Mouse (Mus musculus): ENCODE measurements around the gene Crtam.

The Crtam gene

GRCm38 (mm10) chr9:41007785-41008184 lies 3.4 kb upstream of the Crtam start:
- DNase-seq (ENCODE audit: low read depth), result no peak

GRCm38 (mm10) chr9:40997116-40997779 lies 7.2 kb downstream of the Crtam start:
- DNase-seq (ENCODE audit: low read depth), result no peak

GRCm38 (mm10) chr9:40994075-40994474 lies 10.4 kb downstream of the Crtam start:
- peak; percentile 41 for DNase-seq (ENCODE audit: low read depth)

GRCm38 (mm10) chr9:40991511-40991910 lies 12.9 kb downstream of the Crtam start:
- DNase-seq (ENCODE audit: low read depth), result no peak

- DNase-seq (ENCODE audit: low read depth), result peak; percentile 69
Measured at GRCm38 (mm10) chr9:40989940-40990588, 14.4 kb downstream of the Crtam start.

- no peak for DNase-seq (ENCODE audit: low read depth)
Measured at GRCm38 (mm10) chr9:40984313-40984712, 20.1 kb downstream of the Crtam start.

GRCm38 (mm10) chr9:40983758-40984157 lies 20.7 kb downstream of the Crtam start:
- no peak for DNase-seq (ENCODE audit: low read depth)

- peak; percentile 28 for DNase-seq (ENCODE audit: low read depth)
Measured at GRCm38 (mm10) chr9:40982480-40982879, 21.9 kb downstream of the Crtam start.

GRCm38 (mm10) chr9:40974042-40974801 lies 30.2 kb downstream of the Crtam start:
- no peak for DNase-seq (ENCODE audit: low read depth)

GRCm38 (mm10) chr9:40964418-40964714 lies 40.1 kb downstream of the Crtam start:
- DNase-seq (ENCODE audit: low read depth), result no peak

GRCm38 (mm10) chr9:40963586-40964417 lies 40.6 kb downstream of the Crtam start, which contains the start of gene Jhy:
Jhy (minus strand) TSS chr9:40964118.
- DNase-seq (ENCODE audit: low read depth), result no peak

GRCm38 (mm10) chr9:40961401-40961800 lies 43.0 kb downstream of the Crtam start:
- no peak for DNase-seq (ENCODE audit: low read depth)

GRCm38 (mm10) chr9:40949039-40949615 lies 55.3 kb downstream of the Crtam start:
- no peak for DNase-seq (ENCODE audit: low read depth)

GRCm38 (mm10) chr9:40948473-40948872 lies 56.0 kb downstream of the Crtam start:
- DNase-seq (ENCODE audit: low read depth), result no peak

GRCm38 (mm10) chr9:40947131-40947530 lies 57.3 kb downstream of the Crtam start:
- DNase-seq (ENCODE audit: low read depth), result no peak

- DNase-seq (ENCODE audit: low read depth), result peak; percentile 11
Measured at GRCm38 (mm10) chr9:40937425-40937824, 67.0 kb downstream of the Crtam start.

- DNase-seq (ENCODE audit: low read depth), result no peak
Measured at GRCm38 (mm10) chr9:40933323-40933722, 71.1 kb downstream of the Crtam start.

GRCm38 (mm10) chr9:40927351-40927980 lies 77.0 kb downstream of the Crtam start:
- no peak for DNase-seq (ENCODE audit: low read depth)

Data from 416B (cell line).